Mouse (Mus musculus): ENCODE data around the gene Mlxip.

The Mlxip gene

GRCm38 (mm10) chr5:123394303-123394956 is at the start of gene Mlxip:
Gene Mlxip (plus strand): TSS chr5:123394798.
- DNase-seq (ENCODE audit: low read depth), result peak; percentile 85

GRCm38 (mm10) chr5:123344963-123345852 is 49.4 kb upstream of the Mlxip start:
- DNase-seq (ENCODE audit: low read depth), result peak; percentile 27

GRCm38 (mm10) chr5:123345853-123346654 is 48.5 kb upstream of the Mlxip start:
- DNase-seq (ENCODE audit: low read depth), result peak; percentile 20

- DNase-seq (ENCODE audit: low read depth), result no peak
Measured at GRCm38 (mm10) chr5:123346701-123347270, 47.8 kb upstream of the Mlxip start.

- no peak for DNase-seq (ENCODE audit: low read depth)
Measured at GRCm38 (mm10) chr5:123347985-123348384, 46.6 kb upstream of the Mlxip start.

- DNase-seq (ENCODE audit: low read depth), result peak; percentile 40
Measured at GRCm38 (mm10) chr5:123350386-123350785, 44.2 kb upstream of the Mlxip start.

GRCm38 (mm10) chr5:123355918-123356317 is 38.7 kb upstream of the Mlxip start:
- DNase-seq (ENCODE audit: low read depth), result no peak

GRCm38 (mm10) chr5:123357253-123357652 is 37.3 kb upstream of the Mlxip start:
- DNase-seq (ENCODE audit: low read depth), result no peak

- DNase-seq (ENCODE audit: low read depth), result no peak
Measured at GRCm38 (mm10) chr5:123359431-123359830, 35.2 kb upstream of the Mlxip start.

GRCm38 (mm10) chr5:123362911-123363310 is 31.7 kb upstream of the Mlxip start:
- no peak for DNase-seq (ENCODE audit: low read depth)

GRCm38 (mm10) chr5:123364302-123364971 is 30.2 kb upstream of the Mlxip start:
- no peak for DNase-seq (ENCODE audit: low read depth)

GRCm38 (mm10) chr5:123368869-123369488 is 25.6 kb upstream of the Mlxip start:
- DNase-seq (ENCODE audit: low read depth), result peak; percentile 34

GRCm38 (mm10) chr5:123370049-123370448 is 24.5 kb upstream of the Mlxip start:
- no peak for DNase-seq (ENCODE audit: low read depth)

GRCm38 (mm10) chr5:123375262-123375661 is 19.3 kb upstream of the Mlxip start:
- no peak for DNase-seq (ENCODE audit: low read depth)

- no peak for DNase-seq (ENCODE audit: low read depth)
Measured at GRCm38 (mm10) chr5:123375793-123376452, 18.7 kb upstream of the Mlxip start.

GRCm38 (mm10) chr5:123376569-123376968 is 18.0 kb upstream of the Mlxip start:
- DNase-seq (ENCODE audit: low read depth), result no peak

- peak; percentile 70 for DNase-seq (ENCODE audit: low read depth)
Measured at GRCm38 (mm10) chr5:123377120-123377955, 17.3 kb upstream of the Mlxip start.

- DNase-seq (ENCODE audit: low read depth), result no peak
Measured at GRCm38 (mm10) chr5:123378712-123379111, 15.9 kb upstream of the Mlxip start.

- no peak for DNase-seq (ENCODE audit: low read depth)
Measured at GRCm38 (mm10) chr5:123379504-123379931, 15.1 kb upstream of the Mlxip start.
